Mouse (Mus musculus): ENCODE measurements around the gene Gm136. TPM values are rescaled to one million over a fixed set of nuclear protein-coding genes. Genes with fewer than 3 reads are reported as not detected.

Gene Gm136
- not detected in 2 replicates for polyA plus RNA-seq (2014; fragmentation: Nextera tagmentation; extraction: Ambion mirVana)

DNA sequence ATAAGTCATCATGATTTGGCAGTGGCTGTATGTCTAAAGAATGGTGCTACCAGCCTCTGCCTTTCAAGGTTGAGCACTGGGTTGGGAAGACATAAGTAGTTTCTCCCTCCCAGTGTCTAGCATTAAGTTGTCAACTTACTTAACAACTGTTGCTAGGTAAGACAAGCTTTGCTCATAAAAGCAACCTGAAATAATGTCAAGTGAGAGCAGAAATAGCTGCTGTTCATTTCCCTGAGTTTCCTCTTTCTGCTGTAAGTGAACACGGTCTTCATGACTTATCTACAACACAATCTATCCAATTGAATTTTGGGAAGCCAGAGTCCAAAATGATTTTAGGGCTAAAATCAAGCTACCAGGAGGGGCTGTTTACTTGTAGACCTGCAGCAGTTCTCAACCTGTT, at the start of gene Gm136:
Gene Gm136, minus strand, starts transcription at position 101 of the 400 bp plus-strand sequence.
- no peaks in the 10 kb centered on the region for H3K4me1 ChIP-seq (ENCODE audit: control insufficient read depth, insufficient read depth, low read length)
- H3K27me3 ChIP-seq (ENCODE audit: control insufficient read depth, insufficient read depth, low read length), result no peaks in the 10 kb centered on the region
- no peak within 1 kb of the TSS for H3K4me3 ChIP-seq (ENCODE audit: low read depth, low read length)
- H3K9ac ChIP-seq (ENCODE audit: low read depth, low read length), result no peak within 1 kb of the TSS
- ATAC-seq (replicated peaks; ENCODE audit: insufficient number of reproducible peaks, low FRiP score, low TSS enrichment), result no peak
- no peak within 1 kb of the TSS for H3K4me2 ChIP-seq
- WGBS (ENCODE audit: insufficient replicate concordance), result 77% methylated on average over 1 of the region's 1 CpGs
- no peaks in the 10 kb centered on the region for H3K9me3 ChIP-seq (replicated peaks; ENCODE audit: control insufficient read depth, low read length)
- no peak within 1 kb of the TSS for H3K27ac ChIP-seq (ENCODE audit: low read depth, low read length)
- no peaks in the 10 kb centered on the region for H3K36me3 ChIP-seq (ENCODE audit: control insufficient read depth, insufficient read depth, low read length)

- no peak for ATAC-seq (replicated peaks; ENCODE audit: insufficient number of reproducible peaks, low FRiP score, low TSS enrichment)
- Histone ChIP-seq H3K27me3 (ENCODE audit: control insufficient read depth, insufficient read depth, low read length) (no peaks in the 10 kb centered on the region), H3K4me3 (ENCODE audit: low read depth, low read length) (no peak overlapping the region), H3K9ac (ENCODE audit: low read depth, low read length) (no peak overlapping the region), H3K4me1 (ENCODE audit: control insufficient read depth, insufficient read depth, low read length) (no peaks in the 10 kb centered on the region), H3K36me3 (ENCODE audit: control insufficient read depth, insufficient read depth, low read length) (peaks cover 8% of the 10 kb centered on the region; the same call in 1 of the 2 replicates), H3K9me3 (replicated peaks; ENCODE audit: control insufficient read depth, low read length) (no peaks in the 10 kb centered on the region), H3K27ac (ENCODE audit: low read depth, low read length) (no peak overlapping the region), H3K4me2 (no peak overlapping the region)
- 86% methylated on average over 14 of the region's 14 CpGs for WGBS (ENCODE audit: insufficient replicate concordance)
Measured at GRCm38 (mm10) chr4:34801166-34802034, 45.3 kb upstream of the Gm136 start.

DNA sequence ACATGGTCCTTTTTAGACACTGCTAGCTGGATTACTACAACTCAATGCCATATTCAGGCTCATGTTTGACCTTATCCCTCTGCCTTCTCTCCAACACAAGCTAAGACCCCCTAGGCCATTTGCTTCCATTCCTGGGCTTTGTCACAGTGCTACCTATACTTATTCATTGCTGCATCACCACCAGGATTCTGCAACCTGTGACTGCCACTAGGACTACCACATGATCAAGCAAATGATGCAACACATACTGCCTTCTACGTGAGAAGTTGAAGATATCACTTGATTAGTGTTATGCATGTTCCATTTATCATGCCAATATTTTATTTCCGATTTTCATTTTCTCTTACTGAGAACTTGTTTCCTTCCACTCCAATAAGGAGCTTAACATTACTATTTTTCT, 41.9 kb upstream of the Gm136 start:
- H3K9me3 ChIP-seq (replicated peaks; ENCODE audit: control insufficient read depth, low read length), result no peaks in the 10 kb centered on the region
- no peak overlapping the region for H3K27ac ChIP-seq (ENCODE audit: low read depth, low read length)
- WGBS (ENCODE audit: insufficient replicate concordance), result 91% methylated on average over 2 of the region's 2 CpGs
- no peak overlapping the region for H3K4me2 ChIP-seq
- H3K4me3 ChIP-seq (ENCODE audit: low read depth, low read length), result no peak overlapping the region
- H3K9ac ChIP-seq (ENCODE audit: low read depth, low read length), result no peak overlapping the region
- no peaks in the 10 kb centered on the region for H3K27me3 ChIP-seq (ENCODE audit: control insufficient read depth, insufficient read depth, low read length)
- H3K36me3 ChIP-seq (ENCODE audit: control insufficient read depth, insufficient read depth, low read length), result no peaks in the 10 kb centered on the region
- ATAC-seq (replicated peaks; ENCODE audit: insufficient number of reproducible peaks, low FRiP score, low TSS enrichment), result no peak
- no peaks in the 10 kb centered on the region for H3K4me1 ChIP-seq (ENCODE audit: control insufficient read depth, insufficient read depth, low read length)

GRCm38 (mm10) chr4:34797294-34797983, 41.4 kb upstream of the Gm136 start:
- Histone ChIP-seq H3K9ac (ENCODE audit: low read depth, low read length) (no peak overlapping the region), H3K4me1 (ENCODE audit: control insufficient read depth, insufficient read depth, low read length) (no peaks in the 10 kb centered on the region), H3K27ac (ENCODE audit: low read depth, low read length) (no peak overlapping the region), H3K4me3 (ENCODE audit: low read depth, low read length) (no peak overlapping the region), H3K36me3 (ENCODE audit: control insufficient read depth, insufficient read depth, low read length) (no peaks in the 10 kb centered on the region), H3K4me2 (no peak overlapping the region), H3K27me3 (ENCODE audit: control insufficient read depth, insufficient read depth, low read length) (no peaks in the 10 kb centered on the region), H3K9me3 (replicated peaks; ENCODE audit: control insufficient read depth, low read length) (no peaks in the 10 kb centered on the region)
- 79% methylated on average over 8 of the region's 8 CpGs for WGBS (ENCODE audit: insufficient replicate concordance)
- ATAC-seq (replicated peaks; ENCODE audit: insufficient number of reproducible peaks, low FRiP score, low TSS enrichment), result no peak

DNA sequence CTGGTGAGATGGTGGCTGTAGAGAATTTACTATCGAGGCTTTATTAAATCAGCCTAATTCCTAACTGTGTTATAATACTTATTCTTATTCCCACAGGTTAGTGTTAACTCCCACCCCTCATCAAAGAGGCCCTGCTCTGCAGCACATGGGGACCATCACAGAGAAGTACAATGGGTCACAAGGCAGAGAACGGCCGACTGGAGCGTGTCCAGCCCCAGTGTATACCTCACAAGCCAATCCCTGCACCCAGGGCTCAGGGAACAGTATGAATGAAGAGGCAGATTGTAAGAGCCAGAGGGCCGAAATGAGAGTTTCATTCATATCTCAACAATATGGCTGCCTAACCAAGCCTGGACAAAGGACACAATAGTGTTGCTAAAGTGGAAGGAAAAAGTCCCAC, 40.2 kb upstream of the Gm136 start:
- Histone ChIP-seq H3K4me2 (no peak overlapping the region), H3K27ac (ENCODE audit: low read depth, low read length) (no peak overlapping the region), H3K36me3 (ENCODE audit: control insufficient read depth, insufficient read depth, low read length) (no peaks in the 10 kb centered on the region), H3K9ac (ENCODE audit: low read depth, low read length) (no peak overlapping the region), H3K27me3 (ENCODE audit: control insufficient read depth, insufficient read depth, low read length) (no peaks in the 10 kb centered on the region), H3K4me3 (ENCODE audit: low read depth, low read length) (no peak overlapping the region), H3K9me3 (replicated peaks; ENCODE audit: control insufficient read depth, low read length) (no peaks in the 10 kb centered on the region), H3K4me1 (ENCODE audit: control insufficient read depth, insufficient read depth, low read length) (no peaks in the 10 kb centered on the region)
- WGBS (ENCODE audit: insufficient replicate concordance), result 89% methylated on average over 5 of the region's 5 CpGs
- ATAC-seq (replicated peaks; ENCODE audit: insufficient number of reproducible peaks, low FRiP score, low TSS enrichment), result no peak

DNA sequence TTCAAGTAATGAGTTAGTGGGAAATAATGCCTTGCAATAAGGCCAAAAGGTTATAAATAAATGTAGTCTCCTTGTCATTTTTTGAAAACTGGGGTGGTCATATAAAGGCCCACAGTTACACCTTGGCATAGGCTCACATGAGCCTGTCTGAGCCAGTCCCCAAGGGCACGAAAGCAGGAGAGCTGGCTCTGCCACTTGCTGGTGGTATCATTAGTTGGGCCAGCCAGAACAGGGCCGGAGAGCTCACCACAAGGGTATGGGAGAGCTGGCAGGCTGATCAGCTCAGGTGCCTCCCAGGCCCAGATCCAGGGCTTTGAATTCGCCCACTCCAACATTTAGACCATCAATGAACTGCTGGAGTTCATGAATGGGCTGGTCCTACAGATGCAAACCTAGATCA, 30.4 kb upstream of the Gm136 start:
- no peak overlapping the region for H3K4me2 ChIP-seq
- no peaks in the 10 kb centered on the region for H3K36me3 ChIP-seq (ENCODE audit: control insufficient read depth, insufficient read depth, low read length)
- no peak overlapping the region for H3K27ac ChIP-seq (ENCODE audit: low read depth, low read length)
- no peaks in the 10 kb centered on the region for H3K9me3 ChIP-seq (replicated peaks; ENCODE audit: control insufficient read depth, low read length)
- no peak overlapping the region for H3K9ac ChIP-seq (ENCODE audit: low read depth, low read length)
- H3K4me3 ChIP-seq (ENCODE audit: low read depth, low read length), result no peak overlapping the region
- no peaks in the 10 kb centered on the region for H3K27me3 ChIP-seq (ENCODE audit: control insufficient read depth, insufficient read depth, low read length)
- no peak for ATAC-seq (replicated peaks; ENCODE audit: insufficient number of reproducible peaks, low FRiP score, low TSS enrichment)
- 77% methylated on average over 3 of the region's 3 CpGs for WGBS (ENCODE audit: insufficient replicate concordance)
- H3K4me1 ChIP-seq (ENCODE audit: control insufficient read depth, insufficient read depth, low read length), result no peaks in the 10 kb centered on the region

DNA sequence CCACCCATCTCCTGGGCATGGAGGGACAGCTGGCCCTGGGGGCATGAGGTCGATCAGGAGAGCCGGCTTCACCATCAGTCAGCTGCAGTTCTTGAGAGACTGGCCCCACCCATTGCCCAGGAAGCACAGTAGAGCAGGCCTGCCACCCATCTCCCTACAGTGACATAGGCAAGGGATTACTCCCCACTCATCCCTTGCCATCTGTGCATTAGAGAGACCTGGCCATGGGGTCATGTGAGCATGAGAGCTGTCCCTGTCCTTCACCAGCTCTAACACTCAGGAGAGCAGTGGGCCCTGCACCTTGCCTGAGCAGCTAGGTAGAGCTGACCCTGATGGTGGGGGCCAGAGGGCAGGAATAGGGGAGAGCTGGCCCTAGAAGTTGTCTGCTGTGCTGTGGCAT, 29.6 kb upstream of the Gm136 start:
- H3K9me3 ChIP-seq (replicated peaks; ENCODE audit: control insufficient read depth, low read length), result no peaks in the 10 kb centered on the region
- no peak overlapping the region for H3K4me3 ChIP-seq (ENCODE audit: low read depth, low read length)
- H3K4me2 ChIP-seq, result no peak overlapping the region
- 82% methylated on average over 2 of the region's 2 CpGs for WGBS (ENCODE audit: insufficient replicate concordance)
- H3K27me3 ChIP-seq (ENCODE audit: control insufficient read depth, insufficient read depth, low read length), result no peaks in the 10 kb centered on the region
- ATAC-seq (replicated peaks; ENCODE audit: insufficient number of reproducible peaks, low FRiP score, low TSS enrichment), result 0 out of 2 replicates have a peak, but pooled peaks have one; percentile 35
- no peak overlapping the region for H3K9ac ChIP-seq (ENCODE audit: low read depth, low read length)
- no peaks in the 10 kb centered on the region for H3K36me3 ChIP-seq (ENCODE audit: control insufficient read depth, insufficient read depth, low read length)
- no peak overlapping the region for H3K27ac ChIP-seq (ENCODE audit: low read depth, low read length)
- no peaks in the 10 kb centered on the region for H3K4me1 ChIP-seq (ENCODE audit: control insufficient read depth, insufficient read depth, low read length)

- no peak overlapping the region for H3K4me2 ChIP-seq
- no peaks in the 10 kb centered on the region for H3K9me3 ChIP-seq (replicated peaks; ENCODE audit: control insufficient read depth, low read length)
- no peak overlapping the region for H3K9ac ChIP-seq (ENCODE audit: low read depth, low read length)
- no peaks in the 10 kb centered on the region for H3K36me3 ChIP-seq (ENCODE audit: control insufficient read depth, insufficient read depth, low read length)
- no peak overlapping the region for H3K27ac ChIP-seq (ENCODE audit: low read depth, low read length)
- no peaks in the 10 kb centered on the region for H3K4me1 ChIP-seq (ENCODE audit: control insufficient read depth, insufficient read depth, low read length)
- no peaks in the 10 kb centered on the region for H3K27me3 ChIP-seq (ENCODE audit: control insufficient read depth, insufficient read depth, low read length)
- no peak overlapping the region for H3K4me3 ChIP-seq (ENCODE audit: low read depth, low read length)
- WGBS (ENCODE audit: insufficient replicate concordance), result 48% methylated on average over 5 of the region's 5 CpGs
- no peak for ATAC-seq (replicated peaks; ENCODE audit: insufficient number of reproducible peaks, low FRiP score, low TSS enrichment)
Measured at GRCm38 (mm10) chr4:34784865-34785264, 28.8 kb upstream of the Gm136 start.

Data from heart, embryonic 11.5 days (tissue).